Mouse (Mus musculus) small intestine, adult 2 months (tissue): ENCODE data around the gene Cdc42ep1. TPM values are rescaled to one million over a fixed set of nuclear protein-coding genes. Genes with fewer than 3 reads are reported as not detected.

Experiments used
- H3K27ac ChIP-seq: fragments of 200-500 bp; 2 replicates; pipeline ENCODE4 v1.5.1; 2012; ENCODE audit warnings: low read depth, low read length, control low read depth, inconsistent platforms; ENCODE audit not compliant: insufficient read depth
- H3K27me3 ChIP-seq: fragments of 200-500 bp; 2 replicates; pipeline ENCODE4 v1.6.1; 2012; ENCODE audit warnings: mild to moderate bottlenecking, moderate library complexity, low read length, inconsistent platforms; ENCODE audit not compliant: control insufficient read depth, insufficient read depth
- H3K36me3 ChIP-seq: fragments of 200-500 bp; 2 replicates; pipeline ENCODE4 v1.6.1; 2012; ENCODE audit warnings: mild to moderate bottlenecking, low read length, control low read depth, inconsistent platforms; ENCODE audit not compliant: control insufficient read depth, insufficient read depth
- H3K4me1 ChIP-seq: fragments of 200-500 bp; 2 replicates; pipeline ENCODE4 v1.6.1; 2012; ENCODE audit warnings: low read length, inconsistent platforms, mixed read lengths; ENCODE audit not compliant: control insufficient read depth, insufficient read depth, insufficient read length
- H3K4me3 ChIP-seq: fragments of 200-500 bp; 2 replicates; pipeline ENCODE4 v1.5.1; 2012; ENCODE audit warnings: low read depth, mild to moderate bottlenecking, control low read depth, inconsistent platforms, low read length, moderate library complexity
- CTCF ChIP-seq: fragments of 200-500 bp; IDR thresholded peaks from 2 replicates; pipeline ENCODE4 v1.5.1; 2012; ENCODE audit warnings: low read depth, mild to moderate bottlenecking, control low read depth, inconsistent platforms, low read length, moderate library complexity, mixed read lengths; ENCODE audit not compliant: insufficient replicate concordance, insufficient read length; ENCODE audit errors: extremely low read depth
- POLR2A ChIP-seq: fragments of 200-500 bp; IDR thresholded peaks from 2 replicates; pipeline ENCODE4 v1.6.1; 2012; ENCODE audit warnings: low read depth, mild to moderate bottlenecking, control low read depth, inconsistent platforms, low read length, moderate library complexity
- WGBS: fragments of 180-500 bp; shearing (Covaris S2); methylation state at CpG from one replicate; pipeline ENCODE4 v1.1.7; 2018; 5-methylcytosine and 5-hydroxymethylcytosine counted together
- polyA plus RNA-seq: library from polyadenylated mRNA; depleted of rRNA; stranded (reverse); fragments of >200 nt; gene quantifications from 2 replicates; pipeline ENCODE4 v1.2.3, GENCODE M21; 2012

The Cdc42ep1 gene
- polyA plus RNA-seq, 1 experiment: 18.9 TPM

DNA sequence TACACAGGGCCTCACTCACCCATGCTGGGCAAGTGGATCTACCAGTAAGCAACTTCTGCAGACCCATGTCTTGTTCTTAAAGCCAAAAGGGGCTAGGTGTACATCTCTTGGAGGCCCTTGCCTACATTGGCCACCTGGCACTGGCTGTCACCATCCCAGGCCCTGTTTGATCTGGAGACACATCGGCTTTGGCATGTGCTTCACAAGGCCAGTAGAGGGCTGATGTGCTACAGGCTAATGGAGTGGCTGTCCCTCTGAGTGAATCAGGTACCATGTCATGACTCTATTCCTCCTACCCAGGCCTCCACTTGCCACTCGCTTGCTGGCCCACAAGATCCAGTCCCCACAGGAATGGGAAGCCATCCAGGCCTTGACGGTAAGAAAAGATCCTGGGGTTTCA is 39.4 kb downstream of the Cdc42ep1 start:
- no peak for TF ChIP-seq CTCF
- TF ChIP-seq POLR2A: no peak
- no peak overlapping the region for H3K27ac ChIP-seq
- H3K4me3 ChIP-seq: no peak overlapping the region
- no peaks in the 10 kb centered on the region for H3K27me3 ChIP-seq
- peaks cover 54% of the 10 kb centered on the region for H3K36me3 ChIP-seq
- WGBS: 86% methylated on average over 3 of the region's 3 CpGs
- peaks cover 11% of the 10 kb centered on the region for H3K4me1 ChIP-seq

DNA sequence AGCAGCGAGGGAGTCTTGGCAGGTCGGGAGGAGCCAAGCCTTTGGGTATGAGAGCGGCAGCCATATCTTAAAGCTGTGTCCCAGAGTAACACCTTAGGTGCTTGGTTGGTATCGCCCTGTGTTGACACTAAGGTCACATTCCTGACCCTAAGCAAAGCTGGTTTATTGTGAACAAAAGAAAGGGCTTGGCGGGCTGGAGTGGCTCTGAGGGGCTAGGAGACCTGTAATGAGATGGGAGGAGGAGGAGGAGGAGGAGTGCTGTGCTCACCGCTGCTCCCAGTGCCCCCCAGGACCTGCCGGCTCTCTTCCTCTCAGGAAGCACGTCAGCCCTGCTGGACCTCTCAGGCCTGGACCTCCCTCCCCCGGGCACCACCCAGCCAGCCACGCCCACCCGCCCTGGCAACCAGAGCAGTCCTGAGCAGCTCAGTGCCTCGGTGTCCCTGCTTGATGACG is 47.0 kb downstream of the Cdc42ep1 start:
- Histone ChIP-seq H3K27ac (no peak overlapping the region), H3K4me1 (peaks cover 2% of the 10 kb centered on the region; the same call in 1 of the 2 replicates), H3K27me3 (no peaks in the 10 kb centered on the region), H3K4me3 (no peak overlapping the region), H3K36me3 (peaks cover 85% of the 10 kb centered on the region)
- 53% methylated on average over 13 of the region's 13 CpGs for WGBS
- TF ChIP-seq CTCF: no peak
- no peak for TF ChIP-seq POLR2A

DNA sequence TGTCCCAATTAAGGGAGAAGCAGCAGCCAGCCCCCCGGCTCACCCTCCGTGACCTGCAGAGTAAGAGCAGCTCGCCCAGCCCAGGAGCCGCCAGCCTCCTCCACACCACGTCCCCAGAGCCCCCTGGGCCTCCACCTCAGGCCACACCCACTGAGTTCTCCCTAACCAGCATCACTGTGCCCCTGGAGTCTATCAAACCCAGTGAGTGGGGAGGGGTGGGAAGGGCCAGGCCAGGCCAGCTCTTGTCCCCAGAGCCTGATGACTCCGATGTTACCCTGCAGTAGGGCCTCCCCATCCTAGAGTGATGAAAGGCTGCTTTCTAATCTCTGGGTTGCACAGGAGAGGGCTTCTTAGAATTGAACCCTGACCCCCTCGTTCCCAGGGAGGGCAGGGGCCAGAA is 50.0 kb downstream of the Cdc42ep1 start:
- peaks cover 62% of the 10 kb centered on the region for H3K36me3 ChIP-seq
- H3K27me3 ChIP-seq: no peaks in the 10 kb centered on the region
- no peak overlapping the region for H3K4me3 ChIP-seq
- TF ChIP-seq POLR2A: no peak
- TF ChIP-seq CTCF: no peak
- 72% methylated on average over 7 of the region's 7 CpGs for WGBS
- peaks cover 27% of the 10 kb centered on the region for H3K4me1 ChIP-seq
- H3K27ac ChIP-seq: no peak overlapping the region

DNA sequence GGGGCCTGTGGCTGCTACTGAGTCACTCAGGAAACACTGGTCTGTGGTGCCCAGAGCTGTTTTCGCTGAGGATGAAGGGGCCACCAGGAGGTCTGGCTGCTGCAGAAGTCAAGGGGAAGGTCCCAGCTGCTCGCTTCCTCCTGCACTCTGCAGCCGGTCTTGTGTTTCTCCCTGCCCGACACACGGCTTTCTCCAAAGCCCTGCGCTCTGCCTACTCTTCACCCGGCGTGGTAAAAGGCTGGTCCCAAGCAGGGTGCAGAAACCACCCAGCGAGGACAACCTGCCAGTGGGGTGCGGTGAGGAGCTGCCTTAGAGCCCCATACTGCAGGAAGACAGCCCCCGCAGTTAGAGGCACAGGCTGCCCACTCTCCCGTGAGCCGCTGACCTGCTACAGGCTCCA is 52.3 kb downstream of the Cdc42ep1 start:
- 75% methylated on average over 13 of the region's 13 CpGs for WGBS
- peaks cover 34% of the 10 kb centered on the region for H3K4me1 ChIP-seq
- no peaks in the 10 kb centered on the region for H3K27me3 ChIP-seq
- peak overlapping the region; percentile 49; the same call in 1 of the 2 replicates for H3K27ac ChIP-seq
- 0 out of 2 replicates have a peak overlapping the region, but pooled peaks have one; percentile 18 for H3K4me3 ChIP-seq
- no peak for TF ChIP-seq CTCF
- TF ChIP-seq POLR2A: no peak
- H3K36me3 ChIP-seq: peaks cover 44% of the 10 kb centered on the region

DNA sequence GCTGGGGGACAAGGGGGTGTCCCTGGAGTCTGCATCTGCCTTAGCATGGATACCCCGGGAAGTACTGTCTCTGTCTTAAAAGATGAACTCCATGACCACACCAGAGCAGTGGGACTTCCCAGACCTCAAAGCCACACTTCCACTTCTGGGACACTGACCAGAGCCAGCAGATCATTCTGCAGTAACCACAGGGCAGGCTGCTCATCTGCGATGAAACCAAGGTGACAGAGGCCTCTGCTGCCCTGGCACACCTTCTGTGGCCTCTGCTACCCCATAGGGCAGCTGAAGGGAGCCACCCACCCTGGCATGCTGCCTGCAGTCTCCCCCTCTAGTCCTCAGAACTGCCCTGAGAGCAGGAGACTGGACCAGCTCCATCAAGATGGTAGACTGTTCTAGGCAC is 53.3 kb downstream of the Cdc42ep1 start:
- Histone ChIP-seq H3K27me3 (no peaks in the 10 kb centered on the region), H3K36me3 (peaks cover 39% of the 10 kb centered on the region), H3K4me3 (no peak overlapping the region), H3K27ac (peak overlapping the region; percentile 58; the same call in 1 of the 2 replicates), H3K4me1 (peaks cover 36% of the 10 kb centered on the region)
- TF ChIP-seq POLR2A: no peak
- no peak for TF ChIP-seq CTCF
- WGBS: 67% methylated on average over 2 of the region's 2 CpGs

DNA sequence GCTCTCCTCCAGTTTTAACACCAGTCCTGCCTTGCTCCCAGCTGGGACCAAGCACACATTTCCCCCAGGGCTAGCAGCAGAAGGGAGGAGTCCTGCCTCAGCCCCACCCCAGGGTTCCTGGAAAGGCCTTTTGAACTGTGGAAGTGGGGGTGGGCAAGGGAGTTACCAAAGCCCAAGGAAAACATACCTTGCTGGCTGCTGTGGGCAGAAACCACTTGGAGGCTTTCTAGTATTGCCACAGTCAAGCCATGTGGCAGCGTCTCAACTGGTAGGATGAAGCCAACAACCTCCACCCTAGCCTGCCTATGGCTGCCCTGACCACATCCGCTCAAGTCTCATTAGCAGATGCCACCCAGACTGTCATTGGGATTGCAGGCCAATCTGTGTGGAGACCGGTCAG is 53.7 kb downstream of the Cdc42ep1 start:
- Histone ChIP-seq H3K27ac (peak overlapping the region; percentile 58), H3K27me3 (no peaks in the 10 kb centered on the region), H3K36me3 (peaks cover 35% of the 10 kb centered on the region), H3K4me1 (peaks cover 40% of the 10 kb centered on the region), H3K4me3 (no peak overlapping the region)
- 82% methylated on average over 3 of the region's 3 CpGs for WGBS
- TF ChIP-seq CTCF (no peak), POLR2A (no peak)

DNA sequence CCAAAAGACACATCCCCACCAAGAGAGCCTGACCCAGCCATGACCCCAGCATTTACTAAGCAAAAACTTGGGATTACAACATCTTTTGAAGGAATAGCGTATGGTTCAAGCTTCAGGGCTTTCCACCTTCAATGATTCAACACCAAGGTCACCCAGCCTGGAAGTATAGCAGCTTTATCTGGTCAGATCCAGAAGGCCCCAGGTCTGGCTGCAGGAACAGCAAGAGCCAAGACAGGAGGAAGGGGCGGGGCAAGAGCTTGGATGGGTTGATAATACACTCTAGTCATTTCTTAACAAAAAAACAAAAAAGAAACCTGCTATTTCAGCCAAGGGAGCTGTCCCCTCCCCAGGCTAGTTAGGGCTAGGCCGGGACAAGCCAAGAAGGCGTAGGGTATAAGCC is 55.1 kb downstream of the Cdc42ep1 start:
- H3K4me3 ChIP-seq: no peak overlapping the region
- H3K27ac ChIP-seq: peak overlapping the region; percentile 62
- H3K36me3 ChIP-seq: peaks cover 21% of the 10 kb centered on the region
- TF ChIP-seq CTCF: no peak
- no peak for TF ChIP-seq POLR2A
- no peaks in the 10 kb centered on the region for H3K27me3 ChIP-seq
- H3K4me1 ChIP-seq: peaks cover 42% of the 10 kb centered on the region
- 86% methylated on average over 4 of the region's 4 CpGs for WGBS
